Mouse (Mus musculus) stomach, postnatal 0 days (tissue): Measurements from ENCODE around the gene Ddx19a.
"Not testable (repeated sequence)": the region's sequence is repeated elsewhere in the genome, so short reads cannot be mapped to it uniquely, and the experiment has no call there.

Experiments used
- CTCF ChIP-seq: IDR thresholded peaks from 2 replicates; pipeline ENCODE4 v1.5.1; 2016; ENCODE audit warnings: antibody characterized with exemption, low read depth, mild to moderate bottlenecking, moderate library complexity
- EP300 ChIP-seq: optimal IDR thresholded peaks from 2 replicates; pipeline ENCODE3; 2016; ENCODE audit warnings: antibody characterized with exemption

GRCm38 (mm10) chr8:110929672-110930071, 67.9 kb downstream of the Ddx19a start:
- not testable (repeated sequence) for TF ChIP-seq CTCF, EP300
